Mouse (Mus musculus) stomach, embryonic 14.5 days (tissue): ENCODE data around the gene Olfr1270. TPM values are rescaled to one million over a fixed set of nuclear protein-coding genes. Genes with fewer than 3 reads are reported as not detected.
"Not testable (repeated sequence)": the region's sequence is repeated elsewhere in the genome, so short reads cannot be mapped to it uniquely, and the experiment has no call there.

ENCODE experiments used
- ATAC-seq: fragments of 200-750 bp; cut with Nextera tagmentation; 2 replicates; pipeline ENCODE4 v1.8.0; 2017; ENCODE audit warnings: low read depth, moderate TSS enrichment; ENCODE audit not compliant: insufficient number of reproducible peaks, insufficient read depth, low FRiP score
- H3K27ac ChIP-seq: fragments of 300-500 bp; sonication (generic); 2 replicates; pipeline ENCODE4 v1.5.1; 2014; ENCODE audit warnings: mild to moderate bottlenecking, low read length, moderate library complexity, mixed read lengths
- H3K27me3 ChIP-seq: fragments of 300-500 bp; sonication (generic); 2 replicates; pipeline ENCODE4 v1.6.1; 2014; ENCODE audit warnings: low read length, control low read depth, mixed read lengths; ENCODE audit not compliant: control insufficient read depth, insufficient read depth
- H3K36me3 ChIP-seq: fragments of 300-500 bp; sonication (generic); 2 replicates; pipeline ENCODE4 v1.6.1; 2014; ENCODE audit warnings: mild to moderate bottlenecking, control low read depth, low read length, moderate library complexity, mixed read lengths; ENCODE audit not compliant: control insufficient read depth, insufficient read depth
- H3K4me1 ChIP-seq: fragments of 300-500 bp; sonication (generic); 2 replicates; pipeline ENCODE4 v1.6.1; 2014; ENCODE audit warnings: low read length, control low read depth, mixed read lengths; ENCODE audit not compliant: control insufficient read depth, insufficient read depth
- H3K4me2 ChIP-seq: fragments of 300-500 bp; sonication (generic); replicated peaks from 2 replicates; pipeline ENCODE4 v1.6.1; 2014; ENCODE audit warnings: low read depth, low read length, control low read depth
- H3K4me3 ChIP-seq: fragments of 300-500 bp; sonication (generic); 2 replicates; pipeline ENCODE4 v1.5.1; 2014; ENCODE audit warnings: low read depth, low read length, control low read depth
- H3K9ac ChIP-seq: fragments of 300-500 bp; sonication (generic); replicated peaks from 2 replicates; pipeline ENCODE4 v1.6.1; 2014; ENCODE audit warnings: low read depth, mild to moderate bottlenecking, control low read depth, low read length, moderate library complexity, mixed read lengths
- H3K9me3 ChIP-seq: fragments of 300-500 bp; sonication (generic); 2 replicates; pipeline ENCODE4 v1.6.1; 2016; ENCODE audit warnings: low read depth, low read length, control low read depth; ENCODE audit not compliant: control insufficient read depth
- WGBS: fragments of 180-500 bp; shearing (Covaris S2); extraction: QIAGEN DNeasy Blood & Tissue Kit; methylation state at CpG from one replicate; pipeline ENCODE4 v1.1.7; 2014; 5-methylcytosine and 5-hydroxymethylcytosine counted together
- polyA plus RNA-seq: library from polyadenylated mRNA; unstranded; fragments of >200 nt; fragmentation: Nextera tagmentation; extraction: Ambion mirVana; gene quantifications from 2 replicates; pipeline ENCODE4 v1.2.1, GENCODE M21; 2014

Gene Olfr1270
- not detected in 2 replicates for polyA plus RNA-seq

- ATAC-seq: no peak
- no peak within 1 kb of the TSS for H3K9ac ChIP-seq
- H3K4me1 ChIP-seq: no peaks in the 10 kb centered on the region
- no peak within 1 kb of the TSS for H3K4me2 ChIP-seq
- no peak within 1 kb of the TSS for H3K27ac ChIP-seq
- 80% methylated on average over 3 of the region's 3 CpGs for WGBS
- H3K9me3 ChIP-seq: no peaks in the 10 kb centered on the region
- no peaks in the 10 kb centered on the region for H3K36me3 ChIP-seq
- H3K4me3 ChIP-seq: no peak within 1 kb of the TSS
- no peaks in the 10 kb centered on the region for H3K27me3 ChIP-seq
These were observed at the start of gene Olfr1270 for GRCm38 (mm10) chr2:90152991-90153390. Gene Olfr1270 (minus strand): TSS chr2:90153091.

- not testable (repeated sequence) for H3K4me1 ChIP-seq, H3K4me2 ChIP-seq, H3K27me3 ChIP-seq, H3K27ac ChIP-seq, H3K9ac ChIP-seq, H3K4me3 ChIP-seq, H3K36me3 ChIP-seq, ATAC-seq, H3K9me3 ChIP-seq
- WGBS: no CpG with 5 or more reads among the region's 4 CpGs
These were observed 46.7 kb upstream of the Olfr1270 start for GRCm38 (mm10) chr2:90199606-90200005.

GRCm38 (mm10) chr2:90195285-90195684 is 42.4 kb upstream of the Olfr1270 start:
- H3K36me3 ChIP-seq, H3K4me2 ChIP-seq, H3K4me3 ChIP-seq, H3K9ac ChIP-seq, H3K4me1 ChIP-seq, ATAC-seq, H3K27ac ChIP-seq, H3K9me3 ChIP-seq, H3K27me3 ChIP-seq: not testable (repeated sequence)
- no CpG with 5 or more reads among the region's 6 CpGs for WGBS

GRCm38 (mm10) chr2:90194750-90195149 is 41.9 kb upstream of the Olfr1270 start:
- ATAC-seq, H3K9me3 ChIP-seq, H3K27me3 ChIP-seq, H3K36me3 ChIP-seq, H3K27ac ChIP-seq, H3K4me1 ChIP-seq, H3K9ac ChIP-seq, H3K4me2 ChIP-seq, H3K4me3 ChIP-seq: not testable (repeated sequence)
- WGBS: no CpG with 5 or more reads among the region's 3 CpGs

GRCm38 (mm10) chr2:90187082-90187481 is 34.2 kb upstream of the Olfr1270 start:
- H3K36me3 ChIP-seq, H3K4me3 ChIP-seq, ATAC-seq, H3K4me1 ChIP-seq, H3K4me2 ChIP-seq, H3K9ac ChIP-seq, H3K27ac ChIP-seq, H3K27me3 ChIP-seq, H3K9me3 ChIP-seq: not testable (repeated sequence)
- WGBS: no CpG with 5 or more reads among the region's 5 CpGs

GRCm38 (mm10) chr2:90186082-90186481 is 33.2 kb upstream of the Olfr1270 start:
- H3K9ac ChIP-seq, H3K27me3 ChIP-seq, H3K4me3 ChIP-seq, H3K36me3 ChIP-seq, H3K4me2 ChIP-seq, H3K27ac ChIP-seq, H3K9me3 ChIP-seq, ATAC-seq, H3K4me1 ChIP-seq: not testable (repeated sequence)
- no CpG with 5 or more reads among the region's 4 CpGs for WGBS

GRCm38 (mm10) chr2:90153916-90154315 is 1.0 kb upstream of the Olfr1270 start:
- Histone ChIP-seq H3K4me2 (no peak overlapping the region), H3K4me3 (no peak overlapping the region), H3K9ac (no peak overlapping the region), H3K4me1 (no peaks in the 10 kb centered on the region), H3K27ac (no peak overlapping the region), H3K9me3 (no peaks in the 10 kb centered on the region), H3K27me3 (no peaks in the 10 kb centered on the region), H3K36me3 (no peaks in the 10 kb centered on the region)
- ATAC-seq: no peak
- 92% methylated on average over 9 of the region's 9 CpGs for WGBS

- ATAC-seq: no peak
- no peak within 1 kb of the TSS for H3K4me3 ChIP-seq
- H3K9ac ChIP-seq: no peak within 1 kb of the TSS
- H3K36me3 ChIP-seq: no peaks in the 10 kb centered on the region
- no peak within 1 kb of the TSS for H3K4me2 ChIP-seq
- no peak within 1 kb of the TSS for H3K27ac ChIP-seq
- H3K9me3 ChIP-seq: no peaks in the 10 kb centered on the region
- H3K27me3 ChIP-seq: no peaks in the 10 kb centered on the region
- H3K4me1 ChIP-seq: no peaks in the 10 kb centered on the region
These were observed 10.7 kb downstream of the Olfr1270 start, which contains the start of gene Olfr32 for GRCm38 (mm10) chr2:90142196-90142595. Gene Olfr32 (minus strand): TSS chr2:90142296.

GRCm38 (mm10) chr2:90121312-90121711 is 31.6 kb downstream of the Olfr1270 start, which contains the start of gene Olfr1269:
Gene Olfr1269 (minus strand): TSS chr2:90121412.
- Histone ChIP-seq H3K27me3 (no peaks in the 10 kb centered on the region), H3K36me3 (no peaks in the 10 kb centered on the region), H3K27ac (no peak within 1 kb of the TSS), H3K4me1 (no peaks in the 10 kb centered on the region), H3K4me3 (no peak within 1 kb of the TSS), H3K9me3 (no peaks in the 10 kb centered on the region), H3K4me2 (no peak within 1 kb of the TSS), H3K9ac (no peak within 1 kb of the TSS)
- ATAC-seq: no peak
- 94% methylated on average over 1 of the region's 1 CpGs for WGBS
